8 mouse cellular contexts compared by ENCODE assay signal in genomic region chr2:35696542-35697391, GRCm38 (mm10).
DNase-seq lines count a peak whose midpoint lies in the region; ATAC-seq and TF ChIP-seq lines count a peak whose summit lies in the region.

No protein-coding gene starts in this region.

- peaks cover 0 to 8% of the 10 kb centered on the region in 2 experiments; a peak in 2 of 4 replicates for H3K4me1 ChIP-seq in MEL (ENCODE audit: control insufficient read depth in 1 of 2, insufficient read depth in 2 of 2, low read length in 2 of 2)
- peaks cover 61% of the 10 kb centered on the region for H3K4me1 ChIP-seq in heart, adult 2 months (ENCODE audit: control insufficient read depth, insufficient read depth, low read length)
- peaks cover 40% of the 10 kb centered on the region for H3K4me1 ChIP-seq in kidney, adult 2 months (ENCODE audit: control insufficient read depth, insufficient read depth, low read length)

- peak overlapping the region; percentile 32; the same call in 1 of the 2 replicates for H3K27ac ChIP-seq in MEL (ENCODE audit: control insufficient read depth, low read depth, low read length)
- H3K27ac ChIP-seq in heart, adult 2 months: peak overlapping the region; percentile 76
- peak overlapping the region; percentile 53 for H3K27ac ChIP-seq in kidney, adult 2 months (ENCODE audit: insufficient read depth, low read depth, low read length)

- peak overlapping the region; percentile 17; the same call in 1 of the 2 replicates for H3K9ac ChIP-seq in MEL (ENCODE audit: control insufficient read depth, low read depth, low read length, poor library complexity, severe bottlenecking)
- peak overlapping the region; percentile 27 for H3K9ac ChIP-seq in heart, adult 2 months (ENCODE audit: low read depth, low read length)

- TF ChIP-seq RAD21 in MEL (IDR thresholded peaks at IDR 0.05; ENCODE audit: low read depth, low read length): no peak

- peaks cover 0 to 4% of the 10 kb centered on the region in 2 experiments; a peak in 2 of 4 replicates for H3K36me3 ChIP-seq in MEL (ENCODE audit: control insufficient read depth in 1 of 2, insufficient read depth in 2 of 2, low read length in 2 of 2)
- peaks cover 2% of the 10 kb centered on the region; the same call in 1 of the 2 replicates for H3K36me3 ChIP-seq in heart, adult 2 months (ENCODE audit: control insufficient read depth, insufficient read depth, low read length)
- no peaks in the 10 kb centered on the region for H3K36me3 ChIP-seq in kidney, adult 2 months (ENCODE audit: control insufficient read depth, insufficient read depth, low read length)

- TF ChIP-seq POLR2A in MEL (IDR thresholded peaks at IDR 0.05; ENCODE audit: control insufficient read depth in 1 of 2, insufficient read depth in 1 of 2, low read depth in 1 of 2, low read length in 2 of 2, poor library complexity in 1 of 2): no peak
- TF ChIP-seq POLR2A in heart, adult 2 months (IDR thresholded peaks at IDR 0.05; ENCODE audit: insufficient read depth, low read depth, low read length): 0 out of 2 replicates have a peak, but pooled peaks have one; percentile 32
- TF ChIP-seq POLR2A in kidney, adult 2 months (IDR thresholded peaks at IDR 0.05; ENCODE audit: low read depth, low read length): no peak

- ATAC-seq in cerebellum, adult (ENCODE audit: insufficient number of reproducible peaks, low FRiP score, low TSS enrichment): no peak
- no peak for ATAC-seq in activated CD4-positive, CD25-positive, alpha-beta regulatory T cell, adult 4 months

- DNase-seq in MEL (ENCODE audit: low read depth, low spot score): peak; percentile 55
- peak; percentile 61 for DNase-seq in embryo, embryonic 10.5 days (ENCODE audit: low spot score)
- peak; percentile 75 to 83 for DNase-seq in heart, adult 2 months
- peak; percentile 83 for DNase-seq in kidney, adult 2 months
- peak; percentile 68 for DNase-seq in lung, postnatal 10 days
- no peak for DNase-seq in T-cell, adult 2 months (ENCODE audit: low spot score)

- TF ChIP-seq CTCF in MEL (IDR thresholded peaks at IDR 0.05 in 2 of 3, conservative IDR thresholded peaks at IDR 0.05 in 1 of 3; ENCODE audit: control insufficient read depth in 1 of 3, insufficient read depth in 1 of 3, low read depth in 2 of 3, low read length in 3 of 3, poor library complexity in 1 of 3, severe bottlenecking in 1 of 3): no peak
- no peak; the same call in 1 of the 2 replicates for TF ChIP-seq CTCF in heart, adult 2 months (IDR thresholded peaks at IDR 0.05)
- no peak for TF ChIP-seq CTCF in kidney, adult 2 months (conservative IDR thresholded peaks at IDR 0.05; ENCODE audit: insufficient read depth, insufficient read length, low read depth, low read length)

- intact Hi-C loops in heart, adult 2 months (cut with DNase I): loop anchor here (2.0 kb wide), 1 partner anchor 36 kb away; no protein-coding TSS in a partner anchor

- TF ChIP-seq EP300 in MEL (IDR thresholded peaks at IDR 0.05; ENCODE audit: low read depth in 1 of 2, low read length in 2 of 2): no peak
- TF ChIP-seq EP300 in heart, adult 2 months (IDR thresholded peaks at IDR 0.05; ENCODE audit: insufficient read depth, low read depth, low read length): no peak; the same call in 1 of the 2 replicates

- H3K79me2 ChIP-seq in MEL (ENCODE audit: control insufficient read depth, insufficient read depth, low read length, poor library complexity): no peaks in the 10 kb centered on the region
- H3K79me2 ChIP-seq in heart, adult 2 months (replicated peaks; ENCODE audit: control insufficient read depth, insufficient read depth, low read length): peaks cover 12% of the 10 kb centered on the region

- H3K9me3 ChIP-seq in MEL (replicated peaks; ENCODE audit: insufficient read depth, low read length): no peaks in the 10 kb centered on the region

- peak overlapping the region in 1 of 2 experiments; percentile 8; a peak in 1 of 4 replicates for H3K4me3 ChIP-seq in MEL (ENCODE audit: control insufficient read depth in 1 of 2, insufficient read depth in 1 of 2, low read depth in 2 of 2, low read length in 2 of 2)
- peak overlapping the region; percentile 36 for H3K4me3 ChIP-seq in heart, adult 2 months
- H3K4me3 ChIP-seq in kidney, adult 2 months (ENCODE audit: insufficient read depth, low read depth, low read length): peak overlapping the region; percentile 16

- 7% methylated on average over 3 of the region's 3 CpGs for WGBS in heart, adult 2 months
- 12% methylated on average over 3 of the region's 3 CpGs for WGBS in kidney, adult 2 months

- no peaks in the 10 kb centered on the region for H3K27me3 ChIP-seq in MEL (ENCODE audit: control insufficient read depth in 1 of 2, insufficient read depth in 2 of 2, low read length in 2 of 2)
- H3K27me3 ChIP-seq in heart, adult 2 months (ENCODE audit: control insufficient read depth, insufficient read depth, low read length): no peaks in the 10 kb centered on the region
- no peaks in the 10 kb centered on the region for H3K27me3 ChIP-seq in kidney, adult 2 months (replicated peaks; ENCODE audit: control insufficient read depth, insufficient read depth, low read length)

TF ChIP-seq in MEL, 35 proteins besides CTCF, POLR2A, EP300 and RAD21:
- 0 out of 2 replicates have a peak, but pooled peaks have one; percentile 35 for TF ChIP-seq JUND (IDR thresholded peaks at IDR 0.05; ENCODE audit: low read depth, low read length)
- TF ChIP-seq ELF1 (IDR thresholded peaks at IDR 0.05; ENCODE audit: low read depth, low read length): no peak
